Mouse (Mus musculus): ENCODE results near the gene Glud1.

- no peak for TF ChIP-seq POLR2A (IDR thresholded peaks at IDR 0.05; ENCODE audit: insufficient read length, low read depth)
- TF ChIP-seq USF1 (IDR thresholded peaks at IDR 0.05; ENCODE audit: low read depth): no peak
- TF ChIP-seq CEBPB (IDR thresholded peaks at IDR 0.05; ENCODE audit: insufficient read depth, poor library complexity, severe bottlenecking): no peak
- TF ChIP-seq E2F4 (IDR thresholded peaks at IDR 0.05; ENCODE audit: insufficient read depth): no peak
- TF ChIP-seq POLR2AphosphoS2 (IDR thresholded peaks at IDR 0.05; ENCODE audit: insufficient read length, low read depth): no peak
- TF ChIP-seq MYOG (IDR thresholded peaks at IDR 0.05; ENCODE audit: control insufficient read depth in 1 of 3, insufficient read depth in 1 of 3, insufficient read length in 2 of 3, low read depth in 2 of 3): no peak
- no peak for TF ChIP-seq MYOD1 (IDR thresholded peaks at IDR 0.05; ENCODE audit: control insufficient read depth in 1 of 3, insufficient read length in 2 of 3, low read depth in 2 of 3)
- no peak for TF ChIP-seq TCF12 (IDR thresholded peaks at IDR 0.05; ENCODE audit: insufficient read depth, poor library complexity, severe bottlenecking)
Measured at GRCm38 (mm10) chr14:34353326-34353725, 42.8 kb downstream of the Glud1 start.

All from myocyte (in vitro differentiated cells).